Mouse (Mus musculus) layer of hippocampus, adult 8-10 months (tissue): Measurements from ENCODE around the gene Nudt3. TPM values are rescaled to one million over a fixed set of nuclear protein-coding genes. Genes with fewer than 3 reads are reported as not detected.

ENCODE experiments used
- DNase-seq, 2 experiments: peaks; one replicate each; pipeline ENCODE4 v3.0.0; 2022; ENCODE audit warnings: low spot score in 2 of 2
- total RNA-seq, 4 experiments: library from RNA; stranded (reverse); gene quantifications; 2 replicates each; pipeline ENCODE4 v1.2.4; 2022

Nudt3 gene
- total RNA-seq, 4 experiments from 2014 or later, result 470 to 533 (median 501) TPM

- peak in 1 of 2 experiments; percentile 5 for DNase-seq
Observed at GRCm38 (mm10) chr17:27568228-27568627, 55.1 kb downstream of the Nudt3 start.

DNA sequence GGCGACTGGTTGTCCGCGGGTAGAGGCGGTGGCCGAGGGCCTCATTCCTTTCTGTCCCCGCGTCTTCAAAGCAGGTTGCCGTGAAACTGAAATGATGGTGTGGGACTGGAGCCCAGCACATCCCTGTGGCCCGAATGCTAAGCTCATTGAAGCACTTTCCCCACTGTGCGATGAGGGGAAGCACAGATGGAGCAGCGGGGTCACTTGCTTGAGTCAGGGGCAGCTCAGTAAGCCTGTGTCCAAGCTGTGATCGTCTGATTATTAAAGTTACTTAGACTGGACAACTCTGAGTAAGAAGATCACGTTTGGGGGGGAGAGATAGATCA is 57.4 kb downstream of the Nudt3 start:
- no peak for DNase-seq

GRCm38 (mm10) chr17:27565163-27565941 is 57.9 kb downstream of the Nudt3 start, which contains the start of gene AI413582:
TSS of gene AI413582 (minus strand) at chr17:27565756.
- DNase-seq, result peak; percentile 89 to 96

- no peak for DNase-seq
Observed at GRCm38 (mm10) chr17:27564391-27565162, 58.7 kb downstream of the Nudt3 start.

DNA sequence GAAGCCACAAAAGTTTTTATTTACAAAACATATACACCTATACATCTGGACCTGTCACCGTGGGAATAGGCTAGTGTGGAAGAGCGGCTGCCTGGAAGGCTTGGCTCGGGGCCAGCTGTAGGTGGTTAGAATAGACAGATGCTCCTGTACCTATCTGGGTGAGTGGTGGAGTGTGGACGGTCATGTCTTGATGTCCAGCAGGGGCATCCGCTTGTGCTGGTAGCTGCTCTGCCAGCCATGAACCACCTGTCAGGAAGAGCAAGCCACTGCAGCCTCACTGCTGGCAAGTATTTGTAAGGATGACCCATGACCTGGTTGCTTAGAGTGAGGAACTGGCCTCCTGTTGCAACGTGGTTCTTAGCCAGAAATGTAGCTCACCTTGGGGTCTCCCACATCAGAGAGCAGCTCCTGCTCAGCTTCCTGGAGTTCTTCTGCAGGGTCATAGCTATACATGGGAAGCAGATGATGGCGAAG is 59.5 kb downstream of the Nudt3 start:
- DNase-seq, result no peak

GRCm38 (mm10) chr17:27561809-27562526 is 61.3 kb downstream of the Nudt3 start:
- peak in 1 of 2 experiments; percentile 52 for DNase-seq

DNA sequence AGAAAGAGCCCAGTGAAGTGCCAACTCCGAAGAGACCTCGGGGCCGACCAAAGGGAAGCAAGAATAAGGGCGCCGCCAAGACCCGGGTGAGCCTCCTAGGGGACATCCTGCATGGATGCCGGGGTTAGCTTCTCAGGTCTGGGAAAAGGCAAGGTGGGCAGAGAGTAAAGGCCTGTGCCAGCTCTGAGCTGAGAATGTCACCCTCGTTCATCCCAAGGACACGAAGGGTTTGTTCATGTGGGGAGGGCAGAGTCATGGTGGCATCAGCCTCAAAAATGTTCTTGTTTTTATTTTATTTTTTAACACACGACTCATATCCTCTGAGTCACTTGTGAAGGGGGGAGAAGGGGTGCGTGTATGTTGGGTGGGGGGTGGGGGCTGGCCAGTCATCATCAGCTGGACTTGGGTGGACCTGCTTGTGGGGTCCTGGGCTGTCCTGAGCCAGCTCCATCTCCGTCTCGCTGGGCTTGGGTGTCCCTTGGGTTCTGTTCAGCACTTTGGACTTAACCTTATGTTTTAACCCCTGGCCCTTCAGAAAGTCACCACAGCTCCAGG is 62.3 kb downstream of the Nudt3 start:
- no peak for DNase-seq

GRCm38 (mm10) chr17:27559596-27559995 is 63.7 kb downstream of the Nudt3 start:
- no peak for DNase-seq

DNA sequence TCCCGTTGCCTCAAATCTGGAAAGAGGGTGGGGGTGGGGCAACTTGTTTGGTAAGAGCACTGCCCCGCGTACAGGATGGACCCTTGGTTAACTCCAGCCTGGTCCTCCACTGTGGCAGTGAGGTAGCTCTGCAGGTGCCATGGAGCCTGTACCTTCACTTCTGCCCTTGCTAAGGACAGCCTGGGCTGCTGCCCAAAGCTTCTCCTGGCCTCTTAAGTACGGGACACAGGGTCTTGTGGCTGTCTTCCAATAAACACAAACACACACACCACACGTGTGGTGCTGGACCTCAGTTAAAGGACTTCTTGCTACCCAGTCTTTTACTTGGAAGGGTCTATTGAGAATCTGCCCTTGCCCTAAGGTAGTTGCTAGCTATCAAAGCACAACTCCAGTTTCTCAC is 64.5 kb downstream of the Nudt3 start:
- DNase-seq, result no peak

- no peak for DNase-seq
Observed at GRCm38 (mm10) chr17:27557927-27558661, 65.2 kb downstream of the Nudt3 start.

- DNase-seq, result no peak
Observed at GRCm38 (mm10) chr17:27557181-27557926, 65.9 kb downstream of the Nudt3 start.

GRCm38 (mm10) chr17:27556315-27557011 is 66.8 kb downstream of the Nudt3 start, which contains the start of gene Hmga1:
TSS of gene Hmga1 (plus strand) at chr17:27556497.
- peak in 1 of 2 experiments; percentile 70 for DNase-seq

DNA sequence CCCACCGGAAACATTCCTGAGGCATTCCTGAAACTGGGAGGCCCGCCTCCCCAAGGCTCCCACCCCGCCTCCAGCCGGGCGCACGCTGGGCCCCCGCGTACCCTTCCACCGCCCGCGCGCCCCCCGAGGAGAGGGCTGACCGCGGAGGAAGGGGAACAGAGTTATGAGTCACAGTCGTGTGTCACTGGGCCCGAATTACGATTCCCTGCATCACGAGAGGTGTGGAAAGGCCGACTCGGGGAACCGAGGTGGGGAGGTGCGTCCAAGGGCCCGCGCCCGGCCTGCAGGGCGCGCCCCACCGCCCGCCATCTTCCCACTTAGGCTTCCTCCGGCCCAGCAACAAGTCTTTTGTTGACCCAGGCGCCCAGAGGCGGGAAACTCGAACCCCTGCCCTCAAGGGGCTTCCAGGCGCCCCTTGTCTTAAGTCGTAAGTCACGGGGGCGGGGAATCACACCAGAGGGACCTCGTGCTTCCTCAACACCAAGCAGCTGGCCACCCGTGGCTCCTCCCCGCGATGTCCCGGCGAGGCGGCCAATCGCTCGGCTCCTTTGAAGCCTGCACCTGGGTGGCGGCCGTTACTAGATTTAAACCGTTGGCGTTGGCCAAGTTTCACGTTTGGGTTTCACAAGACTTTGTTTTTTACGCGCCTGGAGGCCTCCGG is 67.7 kb downstream of the Nudt3 start:
- DNase-seq, result no peak

GRCm38 (mm10) chr17:27555075-27555511 is 68.2 kb downstream of the Nudt3 start:
- DNase-seq, result no peak

DNA sequence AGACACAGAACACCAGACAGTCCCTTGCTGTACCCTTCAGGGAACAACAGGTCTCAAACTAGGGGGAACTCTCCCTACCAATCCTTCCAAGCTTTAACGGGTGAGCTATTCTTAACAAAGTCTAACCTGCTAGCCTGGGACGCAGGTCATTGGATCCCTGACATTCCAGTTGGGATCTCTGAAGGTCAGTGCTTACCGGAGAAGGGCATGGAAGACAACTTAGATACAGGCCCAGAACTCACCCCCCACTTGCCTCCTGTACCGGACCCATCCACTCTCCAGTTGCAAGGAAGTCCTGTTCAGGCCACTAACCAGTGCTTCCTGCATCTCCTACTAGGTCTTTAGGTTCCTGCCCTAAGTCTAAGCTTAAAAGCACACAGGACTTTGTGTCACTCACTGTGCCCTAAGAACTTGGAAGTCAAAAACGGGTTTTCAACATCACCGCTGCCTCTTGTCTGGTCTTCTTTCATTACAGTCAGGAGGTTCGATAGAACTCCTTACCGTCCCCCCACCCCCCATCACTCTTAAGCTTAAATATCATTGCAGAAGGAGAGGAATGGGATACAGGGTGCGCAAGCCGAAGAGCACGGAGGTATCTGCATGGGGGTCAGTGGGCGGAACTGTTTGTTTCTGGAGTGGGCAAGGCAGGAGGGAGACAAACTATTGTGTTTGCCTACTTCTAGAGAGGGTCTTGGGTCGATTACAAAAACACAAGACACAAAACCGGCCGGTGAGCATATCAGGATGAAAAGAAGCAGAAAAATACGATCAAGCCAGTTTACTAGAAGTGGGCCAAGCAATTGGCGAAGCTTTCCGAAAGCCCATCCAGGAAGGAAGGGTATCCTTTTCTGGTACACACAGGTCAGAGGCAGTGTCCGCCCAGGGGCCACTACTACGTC is 69.0 kb downstream of the Nudt3 start:
- no peak for DNase-seq

DNA sequence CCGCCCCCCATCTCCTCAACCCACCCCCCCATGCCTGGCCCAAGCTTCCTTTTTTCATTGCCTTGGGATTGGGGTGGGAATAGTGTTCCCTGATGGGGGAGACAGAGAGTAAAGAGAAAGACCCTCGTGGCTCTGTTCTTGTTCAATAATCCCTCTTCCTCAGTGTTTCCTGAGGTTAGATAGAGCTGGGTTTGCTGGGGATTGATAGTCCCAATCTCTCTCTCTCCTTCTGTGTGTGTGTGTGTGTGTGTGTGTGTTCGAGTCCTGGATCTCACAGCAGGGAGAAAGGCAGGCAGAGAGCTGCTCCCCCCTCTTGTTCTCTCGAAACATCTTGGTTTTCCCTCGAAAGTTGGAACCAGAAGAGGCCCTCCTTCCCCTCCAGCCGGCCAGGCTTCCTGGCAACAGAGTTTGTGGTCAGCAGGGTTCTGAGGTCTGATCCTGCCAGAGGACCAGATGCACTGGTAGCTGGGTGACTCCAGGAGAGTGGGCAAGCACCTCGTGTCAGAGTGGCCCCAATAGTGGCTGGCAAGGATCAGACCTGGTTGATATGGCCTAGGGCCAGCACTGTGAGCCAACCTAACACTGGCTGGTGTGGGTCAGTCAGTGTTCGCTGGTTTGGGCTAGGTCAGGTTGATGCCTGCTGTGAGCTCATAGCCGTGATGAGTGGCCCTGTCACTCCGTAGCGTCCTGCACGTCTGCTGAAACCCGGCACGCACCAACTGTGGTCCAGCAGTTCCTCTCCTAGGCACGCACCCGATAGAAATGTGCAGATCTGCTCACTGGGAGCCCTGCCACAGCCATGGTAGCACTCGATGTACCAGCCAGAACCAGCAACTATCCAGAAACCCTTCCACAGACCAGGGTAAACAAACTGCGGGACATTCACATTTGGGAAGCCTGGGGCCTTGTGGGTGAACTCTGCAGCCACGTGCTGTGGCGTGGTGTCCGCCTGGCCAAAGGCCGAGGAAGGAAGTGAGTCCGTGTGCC is 70.8 kb downstream of the Nudt3 start:
- DNase-seq, result no peak
